Mouse (Mus musculus) G1E (cell line): ENCODE data around the gene Mybpc3.

Experiments
- CTCF ChIP-seq: IDR thresholded peaks from 2 replicates; pipeline ENCODE4 v1.5.1; 2012; ENCODE audit warnings: low read depth, low read length, inconsistent platforms, mixed read lengths
- GATA1 ChIP-seq: IDR thresholded peaks from 2 replicates; pipeline ENCODE4 v1.6.1; 2012; ENCODE audit warnings: borderline replicate concordance, low read length, inconsistent platforms, mixed read lengths
- GATA2 ChIP-seq: IDR thresholded peaks from 2 replicates; pipeline ENCODE4 v1.6.1; 2012; ENCODE audit warnings: low read depth, low read length, inconsistent platforms, borderline replicate concordance
- POLR2AphosphoS5 ChIP-seq: IDR thresholded peaks from 2 replicates; pipeline ENCODE4 v1.6.1; 2012; ENCODE audit warnings: low read depth, low read length, inconsistent platforms; ENCODE audit not compliant: insufficient replicate concordance
- TAL1 ChIP-seq: conservative IDR thresholded peaks from 2 replicates; pipeline ENCODE4 v1.6.1; 2012; ENCODE audit warnings: low read depth, low read length, inconsistent platforms, mixed read lengths

DNA sequence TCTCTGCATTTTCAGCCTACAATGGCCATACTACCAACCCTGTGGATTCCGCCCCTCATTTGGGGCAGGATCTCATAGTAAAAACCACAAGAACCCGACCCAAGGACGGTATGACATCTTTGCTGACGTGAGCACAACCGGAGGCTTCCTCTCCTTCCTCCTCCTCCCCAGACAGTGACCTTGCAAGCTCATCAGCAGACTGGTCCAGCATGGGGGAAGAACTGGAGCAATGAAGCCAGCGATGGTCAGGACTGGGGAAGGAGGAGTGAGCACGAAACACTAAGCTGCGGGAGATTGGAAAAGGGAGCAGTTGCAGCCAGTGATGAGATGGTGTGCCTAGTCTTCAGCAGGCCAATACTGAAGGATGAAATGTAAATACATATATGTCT is 64.1 kb downstream of the Mybpc3 start:
- TF ChIP-seq TAL1 (no peak), POLR2AphosphoS5 (no peak), CTCF (no peak), GATA1 (no peak), GATA2 (no peak)
